In the genomic region with DNA sequence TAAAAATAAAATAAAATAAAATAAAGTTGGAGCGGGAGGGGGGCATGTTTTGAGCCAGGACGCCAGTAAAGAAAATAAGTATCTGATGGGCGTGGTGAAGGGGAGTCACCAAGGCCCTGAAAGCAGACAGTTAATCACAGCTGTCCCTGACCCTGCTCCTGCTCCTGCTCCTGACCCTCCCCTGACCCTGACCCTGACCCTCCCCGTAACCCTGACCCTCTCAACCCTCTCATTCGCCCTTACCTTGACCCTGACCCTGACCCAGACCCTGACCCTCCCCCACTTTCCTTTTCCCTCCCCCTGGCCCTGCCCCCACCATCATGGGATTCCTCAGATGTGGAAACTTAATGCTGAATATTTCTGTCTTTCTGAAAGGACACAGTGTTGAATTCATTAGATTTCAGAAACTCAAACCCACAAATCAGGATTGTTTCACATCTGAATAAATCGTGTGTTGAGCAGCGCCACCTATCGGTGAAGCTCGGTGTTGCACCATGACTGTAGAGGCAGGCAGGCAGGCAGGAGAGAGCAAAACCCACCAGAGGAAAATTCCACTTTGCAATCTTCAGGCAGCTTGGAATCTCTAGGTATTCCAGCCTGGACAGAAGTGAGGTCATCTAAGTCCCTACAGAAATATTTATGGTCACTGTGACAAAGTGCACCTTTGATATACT, we compare ENCODE assay signal across 8 mouse cellular contexts.
A peak's percentile ranks its signal among the peaks of the same experiment; 100 is the strongest.
DNase-seq lines count a peak whose midpoint lies in the region; ATAC-seq and TF ChIP-seq lines count a peak whose summit lies in the region.

No protein-coding gene starts in this region.

- no peak overlapping the region for H3K4me3 ChIP-seq in kidney, adult 2 months (ENCODE audit: insufficient read depth, low read depth, low read length)
- no peak overlapping the region for H3K4me3 ChIP-seq in kidney, embryonic 15.5 days (replicated peaks)
- H3K4me3 ChIP-seq in liver, postnatal 0 days (ENCODE audit: low read depth, low read length) = no peak overlapping the region

- DNase-seq in kidney, adult 2 months = peak; percentile 77
- peak; percentile 24 for DNase-seq in brain, embryonic 18.5 days (ENCODE audit: low read depth, low spot score)
- peak; percentile 79 to 93 for DNase-seq in kidney, postnatal 25 days
- DNase-seq in liver, postnatal 0 days = peak; percentile 78
- peak; percentile 90 to 92 for DNase-seq in right cerebral cortex, adult 2 months (ENCODE audit: low spot score in 2 of 2)
- peak; percentile 62 to 89 for DNase-seq in urinary bladder, adult 18-20 months (ENCODE audit: low spot score in 2 of 2)

- H3K9ac ChIP-seq in kidney, embryonic 15.5 days = no peak overlapping the region
- no peak overlapping the region for H3K9ac ChIP-seq in liver, postnatal 0 days (replicated peaks)

- H3K9me3 ChIP-seq in kidney, embryonic 15.5 days (replicated peaks) = 0 out of 2 replicates have a peak, but pooled peaks cover 3% of the 10 kb centered on the region
- H3K9me3 ChIP-seq in liver, postnatal 0 days (ENCODE audit: low read length) = peaks cover 9% of the 10 kb centered on the region

- H3K4me2 ChIP-seq in kidney, embryonic 15.5 days = no peak overlapping the region
- H3K4me2 ChIP-seq in liver, postnatal 0 days (ENCODE audit: low read depth, low read length) = no peak overlapping the region

- H3K4me1 ChIP-seq in kidney, adult 2 months (ENCODE audit: control insufficient read depth, insufficient read depth, low read length) = peaks cover 2% of the 10 kb centered on the region; the same call in 1 of the 2 replicates
- 0 out of 2 replicates have a peak, but pooled peaks cover 2% of the 10 kb centered on the region for H3K4me1 ChIP-seq in kidney, embryonic 15.5 days
- H3K4me1 ChIP-seq in liver, postnatal 0 days (ENCODE audit: insufficient read depth) = no peaks in the 10 kb centered on the region

- H3K27me3 ChIP-seq in kidney, adult 2 months (replicated peaks; ENCODE audit: control insufficient read depth, insufficient read depth, low read length) = no peaks in the 10 kb centered on the region
- H3K27me3 ChIP-seq in kidney, embryonic 15.5 days = no peaks in the 10 kb centered on the region
- H3K27me3 ChIP-seq in liver, postnatal 0 days (ENCODE audit: insufficient read depth, low read length) = no peaks in the 10 kb centered on the region

- no peak for TF ChIP-seq EP300 in liver, postnatal 0 days (IDR thresholded peaks at IDR 0.05; ENCODE audit: low read depth)

- TF ChIP-seq CTCF in kidney, adult 2 months (conservative IDR thresholded peaks at IDR 0.05; ENCODE audit: insufficient read depth, insufficient read length, low read depth, low read length) = peak; percentile 87
- TF ChIP-seq CTCF in liver, postnatal 0 days (IDR thresholded peaks at IDR 0.05; ENCODE audit: low read depth) = peak; percentile 86

- no peak overlapping the region for H3K27ac ChIP-seq in kidney, adult 2 months (ENCODE audit: insufficient read depth, low read depth, low read length)
- no peak overlapping the region for H3K27ac ChIP-seq in kidney, embryonic 15.5 days
- no peak overlapping the region for H3K27ac ChIP-seq in liver, postnatal 0 days (ENCODE audit: low read depth)

- no peak for TF ChIP-seq POLR2A in kidney, adult 2 months (IDR thresholded peaks at IDR 0.05; ENCODE audit: low read depth, low read length)

- no peak for ATAC-seq in kidney, embryonic 15.5 days (replicated peaks; ENCODE audit: low FRiP score)
- peak; percentile 67 for ATAC-seq in frontal cortex, adult (ENCODE audit: low TSS enrichment)
- no peak for ATAC-seq in liver, postnatal 0 days

- 44% methylated on average over 9 of the region's 9 CpGs for WGBS in kidney, adult 2 months
- 34% methylated on average over 9 of the region's 9 CpGs for WGBS in kidney, embryonic 15.5 days
- WGBS in liver, postnatal 0 days (ENCODE audit: insufficient replicate concordance) = 47% methylated on average over 9 of the region's 9 CpGs

- no peaks in the 10 kb centered on the region for H3K36me3 ChIP-seq in kidney, adult 2 months (ENCODE audit: control insufficient read depth, insufficient read depth, low read length)
- H3K36me3 ChIP-seq in kidney, embryonic 15.5 days = no peaks in the 10 kb centered on the region
- H3K36me3 ChIP-seq in liver, postnatal 0 days (replicated peaks; ENCODE audit: insufficient read depth, low read length) = no peaks in the 10 kb centered on the region

Comparison
In these comparisons a context has a peak if more than half of its experiments do, and no peak if none do; other contexts are left out.
1. DNase-seq: peak in every context shown above with its lines; median percentile 91 in right cerebral cortex, adult 2 months; 86 in kidney, postnatal 25 days; 78 in liver, postnatal 0 days; 77 in kidney, adult 2 months; 76 in urinary bladder, adult 18-20 months; 24 in brain, embryonic 18.5 days.